Mouse (Mus musculus): Measurements from ENCODE around the gene 1700029F12Rik. TPM values are rescaled to one million over a fixed set of nuclear protein-coding genes. Genes with fewer than 3 reads are reported as not detected.

The 1700029F12Rik gene
- polyA plus RNA-seq, 1 experiment from 2014 or later = not detected

DNA sequence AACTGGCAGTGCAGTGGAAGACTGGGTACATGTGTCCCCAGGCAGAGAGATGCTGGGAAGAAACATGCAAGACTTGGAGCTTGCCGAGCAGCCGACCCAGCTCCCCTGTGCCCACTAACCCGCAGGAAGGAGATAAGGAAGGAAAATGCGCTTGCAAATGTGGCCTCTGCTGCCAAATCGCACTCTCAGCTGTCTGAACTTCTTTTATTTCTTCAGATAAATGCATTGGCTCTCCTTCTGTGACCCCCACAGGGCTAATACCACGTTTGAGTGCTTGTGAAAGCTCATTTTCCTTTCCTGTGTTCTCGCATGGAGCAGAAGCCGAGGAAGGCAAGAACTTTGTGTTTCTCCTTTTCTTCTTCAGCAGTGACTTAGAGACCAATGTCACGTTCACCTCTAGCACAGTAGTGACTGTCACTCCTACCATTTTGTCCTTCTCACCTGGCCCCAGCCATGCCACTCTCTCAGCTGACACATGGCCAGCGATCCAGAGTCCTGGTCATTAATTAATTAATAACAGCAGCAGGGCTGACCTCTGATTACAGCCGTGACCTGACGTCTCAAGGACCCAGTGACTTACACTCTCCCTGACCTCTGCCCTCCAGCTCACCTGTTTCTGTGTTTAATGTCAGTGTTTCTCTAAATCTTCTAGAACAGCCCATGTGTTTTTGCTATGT lies 48.4 kb downstream of the 1700029F12Rik start:
- no peaks in the 10 kb centered on the region for H3K27me3 ChIP-seq (ENCODE audit: control insufficient read depth, insufficient read depth, low read length)
- no peak overlapping the region for H3K4me3 ChIP-seq (ENCODE audit: low read depth, low read length)
- H3K4me2 ChIP-seq = no peak overlapping the region
- no peak overlapping the region for H3K27ac ChIP-seq (ENCODE audit: low read depth, low read length)
- 73% methylated on average over 12 of the region's 12 CpGs for WGBS
- ATAC-seq (ENCODE audit: low FRiP score) (no peak), DNase-seq (ENCODE audit: low spot score, missing footprints) (no peak)
- H3K9me3 ChIP-seq (ENCODE audit: control insufficient read depth, low read length) = no peaks in the 10 kb centered on the region
- no peaks in the 10 kb centered on the region for H3K4me1 ChIP-seq (ENCODE audit: control insufficient read depth, insufficient read depth, low read length)
- H3K36me3 ChIP-seq (ENCODE audit: control insufficient read depth, insufficient read depth, low read length) = no peaks in the 10 kb centered on the region
- H3K9ac ChIP-seq (ENCODE audit: low read length) = no peak overlapping the region

DNA sequence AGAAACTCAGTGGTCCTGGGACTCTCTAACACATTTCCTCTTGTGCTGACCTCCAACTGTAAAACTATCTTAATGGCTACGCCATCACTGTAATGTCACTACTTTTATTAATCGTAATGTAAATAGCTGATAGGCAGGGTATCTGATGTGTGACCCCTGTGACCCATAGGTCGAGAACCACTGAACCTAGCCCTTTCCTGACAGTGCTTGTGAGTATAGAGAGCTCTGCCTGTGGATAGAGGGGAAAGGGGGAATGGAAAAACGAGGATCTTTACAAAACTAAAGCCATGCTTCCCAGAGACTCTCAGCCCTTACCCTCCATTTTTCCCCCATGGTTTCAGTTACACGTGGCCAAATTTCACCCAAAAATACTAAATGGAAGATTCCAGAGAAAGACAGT lies 49.5 kb downstream of the 1700029F12Rik start:
- Histone ChIP-seq H3K36me3 (ENCODE audit: control insufficient read depth, insufficient read depth, low read length) (no peaks in the 10 kb centered on the region), H3K4me1 (ENCODE audit: control insufficient read depth, insufficient read depth, low read length) (no peaks in the 10 kb centered on the region), H3K27me3 (ENCODE audit: control insufficient read depth, insufficient read depth, low read length) (no peaks in the 10 kb centered on the region), H3K4me3 (ENCODE audit: low read depth, low read length) (no peak overlapping the region), H3K4me2 (no peak overlapping the region), H3K9me3 (ENCODE audit: control insufficient read depth, low read length) (no peaks in the 10 kb centered on the region), H3K27ac (ENCODE audit: low read depth, low read length) (no peak overlapping the region), H3K9ac (ENCODE audit: low read length) (no peak overlapping the region)
- ATAC-seq (ENCODE audit: low FRiP score) = no peak
- peak; percentile 54 for DNase-seq (ENCODE audit: low spot score, missing footprints)
- WGBS = 81% methylated on average over 5 of the region's 5 CpGs

DNA sequence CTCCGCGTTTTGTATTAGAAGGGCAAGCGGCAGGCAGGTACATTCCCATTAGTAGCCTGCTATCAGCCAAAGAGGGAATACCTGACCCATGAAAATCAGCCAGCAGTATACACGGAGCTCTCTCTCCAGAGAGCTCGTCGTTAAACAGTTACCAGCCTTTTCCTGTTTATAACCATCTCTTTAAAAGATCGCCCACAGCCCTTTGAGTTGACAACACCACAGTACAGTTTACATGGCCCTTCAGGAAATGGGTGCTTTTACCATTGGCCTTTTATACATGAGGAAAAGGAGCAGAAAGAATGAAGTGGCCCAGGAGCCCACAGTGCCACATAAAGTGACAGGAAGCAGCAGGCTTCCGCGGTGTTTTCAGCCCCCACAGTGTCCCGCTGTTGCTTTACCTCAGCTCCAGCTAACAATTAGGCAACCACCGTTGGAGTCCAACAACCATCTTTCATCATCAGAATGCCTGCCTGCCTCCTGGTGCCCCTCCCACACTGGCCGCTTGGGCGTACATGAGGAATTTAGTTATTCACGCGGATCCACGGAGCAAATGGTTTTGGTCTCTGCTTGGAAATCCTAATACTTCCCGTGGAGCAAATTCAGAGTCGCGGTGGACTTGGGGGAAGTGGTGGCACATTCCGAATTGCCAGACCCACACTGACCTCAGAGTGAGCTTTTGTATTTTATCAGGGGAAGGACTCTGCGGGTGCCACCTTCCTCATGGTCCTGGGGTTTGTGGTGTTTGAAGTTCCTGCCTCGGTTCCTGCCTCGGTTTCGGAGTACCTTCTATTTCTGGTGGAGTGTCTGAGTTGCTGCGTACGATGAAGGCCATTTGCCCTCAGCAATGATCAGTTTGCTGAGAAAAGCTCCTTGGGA lies 50.7 kb downstream of the 1700029F12Rik start:
- no peak overlapping the region for H3K4me3 ChIP-seq (ENCODE audit: low read depth, low read length)
- DNase-seq (ENCODE audit: low spot score, missing footprints) = peak; percentile 28
- no peaks in the 10 kb centered on the region for H3K36me3 ChIP-seq (ENCODE audit: control insufficient read depth, insufficient read depth, low read length)
- no peak overlapping the region for H3K4me2 ChIP-seq
- no peak overlapping the region for H3K27ac ChIP-seq (ENCODE audit: low read depth, low read length)
- H3K4me1 ChIP-seq (ENCODE audit: control insufficient read depth, insufficient read depth, low read length) = no peaks in the 10 kb centered on the region
- no peaks in the 10 kb centered on the region for H3K9me3 ChIP-seq (ENCODE audit: control insufficient read depth, low read length)
- H3K27me3 ChIP-seq (ENCODE audit: control insufficient read depth, insufficient read depth, low read length) = no peaks in the 10 kb centered on the region
- H3K9ac ChIP-seq (ENCODE audit: low read length) = no peak overlapping the region
- ATAC-seq (ENCODE audit: low FRiP score) = no peak
- 67% methylated on average over 26 of the region's 26 CpGs for WGBS

DNA sequence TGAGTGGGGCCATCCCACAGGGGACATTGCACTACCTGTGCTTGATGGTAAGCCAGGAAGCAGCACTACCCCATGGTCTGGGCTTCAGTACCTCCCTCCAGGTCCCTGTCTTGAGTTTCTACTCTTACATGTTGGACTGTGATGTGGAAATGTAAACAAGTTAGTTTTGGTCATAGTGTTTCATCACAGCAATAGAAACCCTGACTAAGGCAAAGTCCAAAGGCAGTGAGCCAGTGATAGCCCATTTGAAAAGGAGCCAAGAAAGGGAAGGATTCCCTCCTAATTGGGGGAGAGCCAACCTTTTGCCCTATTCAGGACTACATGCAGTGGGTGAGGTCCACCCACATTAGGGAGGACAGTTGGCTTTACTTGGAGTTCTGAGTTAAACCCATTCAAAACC lies 53.6 kb downstream of the 1700029F12Rik start:
- Histone ChIP-seq H3K36me3 (ENCODE audit: control insufficient read depth, insufficient read depth, low read length) (no peaks in the 10 kb centered on the region), H3K4me3 (ENCODE audit: low read depth, low read length) (no peak overlapping the region), H3K4me2 (no peak overlapping the region), H3K4me1 (ENCODE audit: control insufficient read depth, insufficient read depth, low read length) (no peaks in the 10 kb centered on the region), H3K27ac (ENCODE audit: low read depth, low read length) (no peak overlapping the region), H3K9me3 (ENCODE audit: control insufficient read depth, low read length) (no peaks in the 10 kb centered on the region), H3K27me3 (ENCODE audit: control insufficient read depth, insufficient read depth, low read length) (no peaks in the 10 kb centered on the region), H3K9ac (ENCODE audit: low read length) (no peak overlapping the region)
- DNase-seq (ENCODE audit: low spot score, missing footprints) = no peak
- no peak for ATAC-seq (ENCODE audit: low FRiP score)

DNA sequence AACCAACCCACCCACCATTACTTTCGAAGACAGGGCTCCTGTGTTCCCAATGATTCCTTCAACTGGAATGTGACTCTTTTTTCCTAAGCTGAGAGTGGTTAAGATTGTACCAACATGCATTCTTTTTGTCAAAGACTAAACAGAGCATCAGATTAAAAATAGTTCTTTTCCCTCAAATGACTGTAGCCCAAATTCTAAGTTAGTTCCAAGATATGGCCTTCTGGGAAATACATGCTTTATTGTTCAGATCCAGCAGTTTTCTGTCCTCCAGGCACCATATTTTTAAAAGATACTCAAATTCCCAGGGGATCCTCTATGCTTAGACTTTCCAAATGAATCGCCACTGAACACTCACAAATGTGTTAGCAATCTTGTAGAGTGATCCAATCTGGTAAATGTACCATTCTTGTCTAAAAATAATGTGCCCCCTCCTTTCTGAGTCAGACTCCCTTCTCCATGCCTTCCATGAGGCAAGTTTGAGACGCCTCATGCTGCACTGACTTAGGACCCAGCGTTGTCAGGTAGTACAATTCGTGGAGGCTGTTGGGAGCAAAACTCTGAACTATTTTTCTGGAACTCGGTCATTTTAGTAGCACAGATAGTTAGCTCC lies 57.1 kb downstream of the 1700029F12Rik start:
- no peak for DNase-seq (ENCODE audit: low spot score, missing footprints)
- no peaks in the 10 kb centered on the region for H3K4me1 ChIP-seq (ENCODE audit: control insufficient read depth, insufficient read depth, low read length)
- ATAC-seq (ENCODE audit: low FRiP score) = no peak
- H3K27me3 ChIP-seq (ENCODE audit: control insufficient read depth, insufficient read depth, low read length) = no peaks in the 10 kb centered on the region
- no peak overlapping the region for H3K27ac ChIP-seq (ENCODE audit: low read depth, low read length)
- H3K36me3 ChIP-seq (ENCODE audit: control insufficient read depth, insufficient read depth, low read length) = no peaks in the 10 kb centered on the region
- H3K9me3 ChIP-seq (ENCODE audit: control insufficient read depth, low read length) = no peaks in the 10 kb centered on the region
- WGBS = 89% methylated on average over 6 of the region's 6 CpGs
- no peak overlapping the region for H3K9ac ChIP-seq (ENCODE audit: low read length)
- H3K4me2 ChIP-seq = no peak overlapping the region
- H3K4me3 ChIP-seq (ENCODE audit: low read depth, low read length) = no peak overlapping the region

DNA sequence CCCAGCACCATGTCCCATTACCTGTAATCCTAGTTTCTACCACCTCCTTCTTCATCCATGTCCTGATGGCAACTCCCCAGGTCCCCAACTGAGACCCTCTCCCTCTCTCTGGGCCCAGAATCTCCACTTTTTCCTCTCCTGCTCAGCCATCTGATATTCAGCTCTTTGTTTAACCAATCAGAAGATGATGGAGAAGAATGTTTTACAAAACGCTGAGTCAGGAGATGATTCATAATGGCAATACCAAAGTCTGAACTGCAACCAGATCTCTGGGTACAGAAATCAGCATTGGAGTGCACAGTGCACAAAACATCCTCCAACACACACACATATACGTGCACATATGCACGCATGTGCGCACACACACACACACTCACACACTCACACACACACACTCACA lies 60.8 kb downstream of the 1700029F12Rik start:
- Histone ChIP-seq H3K4me3 (ENCODE audit: low read depth, low read length) (no peak overlapping the region), H3K4me2 (no peak overlapping the region), H3K9ac (ENCODE audit: low read length) (no peak overlapping the region), H3K9me3 (ENCODE audit: control insufficient read depth, low read length) (no peaks in the 10 kb centered on the region), H3K27me3 (ENCODE audit: control insufficient read depth, insufficient read depth, low read length) (no peaks in the 10 kb centered on the region), H3K27ac (ENCODE audit: low read depth, low read length) (no peak overlapping the region), H3K4me1 (ENCODE audit: control insufficient read depth, insufficient read depth, low read length) (no peaks in the 10 kb centered on the region), H3K36me3 (ENCODE audit: control insufficient read depth, insufficient read depth, low read length) (no peaks in the 10 kb centered on the region)
- ATAC-seq (ENCODE audit: low FRiP score) = no peak
- 97% methylated on average over 4 of the region's 4 CpGs for WGBS
- no peak for DNase-seq (ENCODE audit: low spot score, missing footprints)

Other genes starting within 250 kb of the 1700029F12Rik start
- gene Gcnt4, start 109.7 kb downstream of the 1700029F12Rik start, polyA plus RNA-seq (2014; fragmentation: Nextera tagmentation; extraction: Ambion mirVana) = 0.25 and 0.29 TPM in 2 replicates
- 13.9 and 14.0 TPM in 2 replicates for gene Fam169a, start 32.9 kb upstream of the 1700029F12Rik start, polyA plus RNA-seq (2014; fragmentation: Nextera tagmentation; extraction: Ambion mirVana)
- 0.48 and 0.53 TPM in 2 replicates for gene Gm6169, start 64.9 kb upstream of the 1700029F12Rik start, polyA plus RNA-seq (2014; fragmentation: Nextera tagmentation; extraction: Ambion mirVana)
- 32.8 and 36.6 TPM in 2 replicates for gene Gfm2, start 103.6 kb upstream of the 1700029F12Rik start, polyA plus RNA-seq (2014; fragmentation: Nextera tagmentation; extraction: Ambion mirVana)
- gene Nsa2, start 103.6 kb upstream of the 1700029F12Rik start, polyA plus RNA-seq (2014; fragmentation: Nextera tagmentation; extraction: Ambion mirVana) = 64.7 and 69.8 TPM in 2 replicates
- gene Hexb, start 164.0 kb upstream of the 1700029F12Rik start, polyA plus RNA-seq (2014; fragmentation: Nextera tagmentation; extraction: Ambion mirVana) = 25.8 and 26.1 TPM in 2 replicates
- gene Enc1, start 206.7 kb upstream of the 1700029F12Rik start, polyA plus RNA-seq (2014; fragmentation: Nextera tagmentation; extraction: Ambion mirVana) = 18.4 and 19.8 TPM in 2 replicates

Data from midbrain, embryonic 11.5 days (tissue).